Mouse (Mus musculus) thymus, adult 2 months (tissue): ENCODE results near the gene Polr3b.

Experiments
- CTCF ChIP-seq: fragments of 200-500 bp; IDR thresholded peaks from 2 replicates; pipeline ENCODE4 v1.5.1; 2012; ENCODE audit warnings: mild to moderate bottlenecking, control low read depth, low read length, moderate library complexity, borderline replicate concordance; ENCODE audit not compliant: control insufficient read depth, poor library complexity, insufficient read depth; ENCODE audit errors: extremely low read depth
- POLR2A ChIP-seq: fragments of 200-500 bp; IDR thresholded peaks from 2 replicates; pipeline ENCODE4 v1.6.1; 2012; ENCODE audit warnings: mild to moderate bottlenecking, low read length, control low read depth, moderate library complexity; ENCODE audit not compliant: control insufficient read depth, poor library complexity, insufficient read depth; ENCODE audit errors: extremely low read depth

DNA sequence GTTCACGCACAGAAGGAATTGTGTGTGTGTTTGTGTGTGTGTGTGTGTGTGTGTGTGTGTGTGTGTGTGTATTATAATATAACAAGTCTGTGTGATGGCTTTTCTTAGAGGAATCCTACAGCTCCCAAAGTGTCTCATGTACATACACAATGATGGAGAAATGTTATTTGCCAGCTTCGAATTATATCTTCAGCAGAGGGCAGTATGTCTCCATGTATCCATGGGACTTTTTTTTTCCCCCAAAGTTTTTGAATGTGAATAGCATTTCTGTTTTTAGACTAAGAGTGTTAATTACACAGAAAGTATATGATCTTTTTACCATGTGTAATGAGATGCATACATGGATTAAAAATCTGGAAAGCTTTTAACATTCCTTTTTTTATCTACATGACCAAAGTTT, 19.5 kb downstream of the Polr3b start:
- TF ChIP-seq POLR2A (no peak), CTCF (no peak)
